Mouse (Mus musculus) megakaryocyte, embryonic 14.5 days (primary cell): ENCODE data around the gene Mdh1.
"Not testable (repeated sequence)": the region's sequence is repeated elsewhere in the genome, so short reads cannot be mapped to it uniquely, and the experiment has no call there.

ENCODE experiments used
- FLI1 ChIP-seq: IDR thresholded peaks from 2 replicates; pipeline ENCODE4 v1.6.1; 2012; ENCODE audit warnings: low read length, inconsistent platforms, mixed read lengths
- GATA1 ChIP-seq: IDR thresholded peaks from 3 replicates; pipeline ENCODE4 v1.6.1; 2012; ENCODE audit warnings: mixed read lengths, low read length, inconsistent platforms, borderline replicate concordance

GRCm38 (mm10) chr11:21516396-21516795 lies 55.8 kb downstream of the Mdh1 start:
- TF ChIP-seq GATA1, FLI1: not testable (repeated sequence)
